Mouse (Mus musculus) gastrocnemius, postnatal 14 days (tissue): ENCODE measurements around the gene Lpcat1. TPM values are rescaled to one million over a fixed set of nuclear protein-coding genes. Genes with fewer than 3 reads are reported as not detected.
A peak's percentile ranks its signal among the peaks of the same experiment; 100 is the strongest.

Source experiments
- DNase-seq: peaks from one replicate; pipeline ENCODE4 v3.0.0; 2021; ENCODE audit warnings: mixed read lengths
- intact Hi-C: fragments of 180-260 bp; cut with DNase I; formaldehyde crosslinking; loops from one replicate; pipeline ENCODE4 v1.15.1; 2025; ENCODE audit warnings: low total_unique reads
- total RNA-seq, 2 experiments: library from RNA; stranded (reverse); gene quantifications; 2 replicates each; pipeline ENCODE4 v1.2.3; 2021

Gene Lpcat1
- total RNA-seq, 2 experiments from 2014 or later = 6.0 to 7.5 TPM

DNA sequence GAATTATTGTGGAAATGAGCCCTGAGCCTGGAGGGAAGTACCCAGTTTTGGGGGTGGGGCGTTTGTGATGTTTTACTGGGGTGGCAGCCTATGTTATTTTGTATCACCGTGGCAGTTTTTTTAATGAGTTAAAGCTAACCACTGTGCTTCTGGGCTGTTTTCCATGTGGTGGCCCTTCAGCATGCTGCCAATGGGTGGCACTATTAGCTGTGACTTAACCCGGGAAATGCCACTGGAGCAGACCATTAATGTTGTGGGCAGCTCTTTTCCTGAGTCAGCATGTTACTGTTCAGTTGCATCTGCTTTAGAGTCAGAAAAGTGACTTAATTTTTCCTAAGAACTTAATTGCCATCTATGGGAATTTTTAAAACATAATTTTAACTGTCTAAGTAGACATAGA, 5.5 kb downstream of the Lpcat1 start:
- no peak for DNase-seq
- intact Hi-C loops = no loop called here

DNA sequence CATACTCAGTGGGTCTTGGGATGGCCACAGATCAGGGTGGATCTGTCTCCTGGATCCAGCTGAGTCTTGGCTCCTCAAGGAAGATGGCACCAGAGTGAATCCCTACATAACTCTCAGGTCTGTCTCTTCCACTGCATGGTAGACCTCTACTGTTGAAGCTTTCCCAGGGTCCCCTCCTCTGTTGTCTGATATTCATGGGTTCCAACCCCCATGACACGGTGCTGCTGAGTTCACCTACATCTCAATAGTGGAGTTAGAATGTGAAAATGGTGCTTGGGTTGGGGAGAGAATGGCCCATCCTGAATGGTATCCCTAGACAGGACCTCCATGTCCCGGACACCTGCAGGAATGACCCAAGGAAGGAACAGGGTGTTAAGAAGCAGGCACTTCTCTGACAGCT, 6.7 kb downstream of the Lpcat1 start:
- intact Hi-C loops = no loop called here

DNA sequence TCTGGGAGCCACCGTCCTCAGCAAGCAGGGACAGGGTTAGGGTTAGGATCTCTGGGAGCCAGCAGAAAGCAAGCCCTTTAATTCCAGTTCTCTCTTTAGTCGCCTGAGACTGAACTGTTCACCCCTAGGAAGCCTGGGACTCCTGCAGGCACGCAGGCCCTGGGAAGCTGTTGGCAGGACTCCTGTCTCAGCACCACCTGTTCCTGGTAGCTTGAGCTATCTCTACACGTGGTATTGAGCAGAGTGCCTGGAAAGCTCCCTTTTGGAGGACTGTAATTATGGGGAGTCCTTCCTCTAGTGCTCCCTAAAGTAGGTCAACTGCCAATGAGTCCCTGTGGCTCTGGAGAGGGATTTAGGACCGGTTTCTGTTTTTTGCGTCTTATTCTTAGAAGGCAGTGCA, 7.2 kb downstream of the Lpcat1 start:
- peak; percentile 21 for DNase-seq
- intact Hi-C loops = no loop called here

More for the DNA sequence above, 6.7 kb downstream of the Lpcat1 start:
- DNase-seq = no peak

DNA sequence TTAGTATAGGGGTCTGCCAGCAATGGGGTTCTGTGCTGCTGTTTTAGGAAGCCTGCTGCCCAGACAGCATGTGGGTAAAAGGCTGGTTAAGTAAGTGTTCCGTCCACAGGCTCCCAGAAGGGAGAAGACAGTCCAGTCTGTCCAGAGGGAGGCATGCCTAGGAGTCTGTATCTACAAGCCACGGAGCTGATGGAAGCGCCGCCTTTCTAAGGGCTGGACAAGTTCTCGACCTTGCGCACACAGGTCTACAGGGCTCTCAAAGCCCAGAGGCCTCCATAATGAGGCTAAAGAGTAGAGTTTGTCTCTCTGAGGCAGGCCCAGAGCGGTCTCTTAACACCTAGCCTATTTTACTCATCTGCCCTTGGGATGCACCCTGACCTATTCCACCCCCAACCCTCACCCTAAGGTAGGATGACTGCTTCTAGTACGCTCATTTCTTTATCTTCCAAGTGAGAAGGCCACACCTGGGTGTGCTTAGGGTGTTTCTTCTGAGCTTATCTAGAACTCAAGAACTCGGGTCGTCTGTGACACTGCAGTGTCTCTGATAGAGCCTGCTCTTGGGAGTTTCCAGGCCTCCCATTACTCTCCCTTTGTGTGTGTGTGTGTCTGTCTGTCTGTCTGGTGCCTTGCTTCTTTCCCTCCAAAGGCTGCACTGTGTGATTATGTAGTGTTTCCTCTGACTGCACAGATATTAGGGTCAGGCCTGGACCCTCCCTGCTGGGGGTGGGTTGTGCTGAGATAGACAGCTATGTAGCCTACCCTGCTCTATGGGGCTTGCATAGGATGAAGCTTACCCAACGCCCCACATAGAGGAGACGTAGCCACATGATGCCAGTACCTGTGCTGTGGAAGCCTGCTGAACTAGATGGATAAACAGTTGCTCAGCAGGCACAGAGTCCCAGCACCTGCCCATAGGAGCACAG, 8.3 kb downstream of the Lpcat1 start:
- intact Hi-C loops = no loop called here
- no peak for DNase-seq

DNA sequence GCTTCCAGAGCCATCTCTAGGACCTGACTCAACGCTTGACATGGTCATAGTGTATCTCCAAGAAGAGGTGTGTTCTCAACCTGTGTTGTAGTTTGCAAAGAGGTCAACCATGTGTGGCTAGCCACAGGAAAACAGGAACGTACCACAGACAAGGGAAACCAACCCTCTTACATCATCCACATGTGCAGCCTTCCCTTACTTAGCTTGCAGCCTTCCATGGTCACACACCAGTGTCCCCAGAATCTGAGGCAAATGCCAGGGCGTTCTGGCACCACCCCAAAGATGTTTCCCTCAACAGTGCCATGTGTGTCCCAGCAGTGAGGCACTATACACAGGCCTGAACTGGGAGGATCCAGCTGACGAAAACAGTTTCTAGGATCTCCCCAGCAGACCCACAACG, 9.3 kb downstream of the Lpcat1 start:
- no peak for DNase-seq
- intact Hi-C loops = no loop called here

DNA sequence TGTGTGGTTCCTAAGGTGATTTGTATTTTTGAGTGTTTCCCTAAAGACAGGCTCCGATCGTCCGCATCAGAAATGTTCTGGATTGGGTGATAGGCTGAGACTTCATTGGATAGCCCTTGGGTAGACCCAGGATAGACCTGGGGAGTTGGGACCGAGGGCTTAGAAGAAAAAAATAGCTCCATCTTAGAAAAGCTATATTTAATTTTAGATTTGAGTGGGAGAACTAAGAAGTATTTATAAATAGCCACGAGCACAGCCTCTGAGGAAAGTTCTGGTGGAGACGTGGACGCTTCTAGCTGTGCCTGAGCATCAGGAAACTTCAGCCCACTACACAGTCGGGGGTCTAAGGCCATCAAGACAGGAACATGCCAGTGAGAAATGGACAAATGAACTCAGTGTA, 9.8 kb downstream of the Lpcat1 start:
- DNase-seq = no peak
- intact Hi-C loops = no loop called here

DNA sequence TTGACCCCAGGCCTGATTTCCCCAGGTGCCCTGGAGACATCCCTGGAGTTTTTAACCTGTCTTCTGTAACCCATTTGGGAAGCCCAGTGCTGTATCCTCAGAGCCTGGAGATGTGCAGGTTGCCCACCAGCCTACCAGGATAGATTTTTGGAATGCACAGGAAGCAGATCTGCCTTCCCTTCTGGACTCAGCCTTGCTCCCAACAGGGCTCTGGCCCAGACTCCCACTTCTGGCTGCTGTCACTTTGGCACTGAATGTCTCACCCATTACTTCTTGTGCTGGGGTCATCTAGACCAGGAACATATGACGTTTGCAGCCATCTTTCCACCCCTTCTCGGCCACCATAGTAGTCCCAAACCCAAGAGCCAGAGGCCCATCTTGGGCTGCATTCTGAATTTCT, 10.8 kb downstream of the Lpcat1 start:
- no peak for DNase-seq
- intact Hi-C loops = no loop called here

DNA sequence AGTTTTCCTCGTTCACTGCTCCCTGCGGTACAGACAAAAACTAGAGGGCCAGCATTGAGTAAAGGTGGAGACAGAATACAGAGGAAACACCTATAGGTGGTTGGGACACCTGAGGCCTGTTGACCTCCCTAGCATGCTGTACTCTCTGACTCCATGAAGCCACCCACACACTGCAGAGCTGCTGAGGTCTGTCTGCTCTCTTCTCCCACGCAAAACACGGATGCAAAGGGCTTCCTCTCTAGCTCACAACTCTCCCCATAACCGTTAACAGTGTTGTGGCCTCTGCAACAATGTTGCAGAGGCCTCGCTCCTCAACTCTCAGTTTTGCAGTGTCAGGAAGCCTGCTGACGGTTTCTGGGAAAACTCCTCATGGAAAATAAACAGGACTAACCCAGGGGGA, 15.5 kb downstream of the Lpcat1 start:
- DNase-seq = no peak
- intact Hi-C loops = no loop called here

DNA sequence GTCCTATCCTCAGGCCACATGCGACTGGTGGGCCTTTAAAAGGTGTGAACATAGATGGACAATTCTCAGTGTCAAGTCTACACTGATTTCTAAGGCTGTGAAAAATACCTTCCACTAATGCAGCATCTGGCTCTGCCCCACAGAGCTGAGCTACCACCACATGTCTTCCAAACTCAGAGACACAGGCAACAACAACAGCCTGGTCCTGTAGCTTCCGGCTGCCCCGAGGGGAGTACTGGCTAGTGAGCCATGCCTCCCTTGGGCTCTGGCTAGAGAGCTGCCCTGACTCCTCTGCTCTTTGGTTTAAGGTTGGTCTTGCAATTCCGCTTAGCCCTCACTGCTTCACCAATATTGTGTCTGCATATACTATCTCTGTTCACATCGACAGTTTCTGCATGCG, 16.3 kb downstream of the Lpcat1 start:
- no peak for DNase-seq

DNA sequence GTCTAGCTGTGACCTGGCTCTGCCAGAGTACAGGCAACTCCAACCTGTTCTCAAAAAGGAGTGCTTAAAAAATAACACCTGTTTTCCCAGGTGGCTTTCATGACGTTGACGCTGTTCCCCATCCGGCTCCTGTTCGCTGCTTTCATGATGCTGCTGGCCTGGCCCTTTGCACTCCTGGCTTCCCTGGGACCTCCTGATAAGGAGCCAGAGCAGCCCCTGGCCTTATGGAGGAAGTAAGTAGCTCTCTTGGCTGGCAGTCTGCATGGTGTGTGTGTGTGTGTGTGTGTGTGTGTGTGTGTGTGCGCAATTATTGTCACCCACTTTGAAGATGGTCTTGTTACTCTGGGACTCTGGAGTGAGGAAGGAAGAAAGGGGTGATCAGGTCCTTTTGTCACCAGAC, 17.2 kb downstream of the Lpcat1 start:
- intact Hi-C loops = no loop called here
- DNase-seq = no peak

More for the DNA sequence above, 16.3 kb downstream of the Lpcat1 start:
- intact Hi-C loops = no loop called here

DNA sequence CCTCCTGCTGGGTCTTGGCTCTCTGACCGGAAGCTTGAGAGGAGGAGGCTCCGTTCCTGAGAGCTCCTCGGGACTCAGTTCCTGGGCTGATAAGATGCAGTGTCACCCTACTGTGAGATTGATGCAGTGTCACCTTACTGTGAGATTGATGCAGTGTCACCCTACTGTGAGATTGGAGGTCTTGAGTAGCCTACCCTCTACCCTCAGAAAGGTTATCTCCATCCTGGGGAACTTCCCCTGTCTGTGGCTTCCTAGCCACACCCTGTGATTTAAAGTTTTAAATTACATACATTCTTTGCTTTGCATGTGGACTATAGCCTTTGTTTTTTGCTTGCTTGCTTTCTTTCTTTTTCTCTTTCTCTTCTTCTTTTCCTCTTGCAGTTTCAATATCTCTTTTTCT, 21.1 kb downstream of the Lpcat1 start:
- intact Hi-C loops = no loop called here
- no peak for DNase-seq

DNA sequence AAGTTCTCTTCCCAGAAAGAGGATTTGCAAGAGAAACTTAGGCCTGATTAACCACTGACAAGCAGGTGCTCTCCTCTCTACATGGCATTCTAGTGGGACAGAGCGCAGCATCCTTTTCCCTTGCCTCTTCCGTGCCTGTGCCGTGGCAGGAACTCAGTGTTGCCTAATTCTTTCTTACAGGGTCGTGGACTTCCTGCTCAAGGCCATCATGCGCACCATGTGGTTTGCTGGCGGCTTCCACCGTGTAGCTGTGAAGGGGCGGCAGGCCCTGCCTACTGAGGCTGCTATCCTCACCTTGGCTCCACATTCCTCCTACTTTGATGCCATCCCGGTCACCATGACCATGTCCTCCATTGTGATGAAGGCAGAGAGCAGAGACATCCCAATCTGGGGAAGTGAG, 21.7 kb downstream of the Lpcat1 start:
- intact Hi-C loops = no loop called here
- no peak for DNase-seq

DNA sequence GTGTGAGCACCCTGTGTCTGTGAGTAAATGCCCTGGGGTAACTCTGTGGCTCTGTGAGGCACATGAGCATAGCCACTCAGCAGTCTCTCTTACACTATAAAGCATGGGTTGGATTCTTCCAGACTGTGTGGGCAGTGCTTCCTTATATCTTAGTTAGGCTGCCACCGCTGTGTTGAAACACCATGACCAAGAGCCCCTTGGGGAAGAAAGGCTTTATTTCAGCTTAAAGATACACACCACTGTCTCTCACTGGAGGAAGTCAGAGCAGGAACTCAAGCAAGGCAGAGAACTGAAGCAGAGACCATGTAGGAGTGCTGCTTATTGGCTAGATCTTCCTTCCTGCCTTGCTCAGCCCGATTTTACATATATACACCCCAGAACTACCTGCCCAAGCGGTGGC, 23.0 kb downstream of the Lpcat1 start:
- intact Hi-C loops = no loop called here

DNA sequence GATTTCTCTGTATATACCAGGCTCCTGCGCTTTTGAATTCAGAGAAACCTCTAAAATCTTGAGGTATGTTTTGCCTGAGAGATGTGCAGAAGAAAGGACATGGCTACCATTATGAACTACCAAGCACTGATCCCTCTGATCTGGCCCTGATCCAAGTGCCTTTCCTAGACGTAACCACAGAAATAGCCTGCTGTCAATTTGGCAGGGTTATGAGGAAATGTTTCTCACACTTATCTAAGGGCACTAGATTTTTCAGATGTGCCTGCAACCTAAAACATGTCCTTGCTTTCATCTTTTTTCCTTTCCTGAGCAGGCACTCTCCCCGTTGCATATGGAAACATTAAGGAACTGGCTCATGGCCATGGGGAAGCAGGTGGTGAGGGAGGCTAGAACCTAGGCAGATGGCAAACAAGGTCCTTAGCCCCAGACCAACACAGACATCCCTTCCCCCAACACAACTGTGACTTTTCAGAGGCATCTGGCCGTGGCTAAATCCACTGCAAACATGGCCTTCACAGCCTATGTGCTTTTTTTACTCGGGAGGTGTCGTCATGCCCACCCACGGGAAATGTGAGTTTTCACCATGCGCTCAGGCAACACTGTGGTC, 23.7 kb downstream of the Lpcat1 start:
- DNase-seq = no peak
- intact Hi-C loops = no loop called here

More for the DNA sequence above, 23.0 kb downstream of the Lpcat1 start:
- DNase-seq = no peak

DNA sequence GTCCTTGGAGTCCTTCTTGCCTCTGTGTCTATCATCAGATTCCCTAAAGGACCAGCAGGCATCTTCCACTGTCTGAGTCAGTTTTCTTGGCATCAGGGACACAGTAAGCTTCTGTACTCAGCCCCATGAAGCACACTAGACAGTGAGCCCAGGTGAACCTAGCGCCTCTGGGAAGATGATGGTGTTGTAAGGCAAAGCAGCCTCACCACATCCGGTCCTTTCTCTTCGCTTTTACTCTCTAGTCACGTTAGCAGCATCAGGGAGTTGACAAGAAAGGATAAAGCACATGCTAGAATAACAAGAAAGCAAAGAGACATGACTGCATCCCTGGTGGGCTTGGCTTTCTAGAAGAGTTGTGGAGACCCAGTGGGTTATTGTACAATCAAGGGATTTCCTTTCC, 26.2 kb downstream of the Lpcat1 start:
- intact Hi-C loops = no loop called here
- no peak for DNase-seq

DNA sequence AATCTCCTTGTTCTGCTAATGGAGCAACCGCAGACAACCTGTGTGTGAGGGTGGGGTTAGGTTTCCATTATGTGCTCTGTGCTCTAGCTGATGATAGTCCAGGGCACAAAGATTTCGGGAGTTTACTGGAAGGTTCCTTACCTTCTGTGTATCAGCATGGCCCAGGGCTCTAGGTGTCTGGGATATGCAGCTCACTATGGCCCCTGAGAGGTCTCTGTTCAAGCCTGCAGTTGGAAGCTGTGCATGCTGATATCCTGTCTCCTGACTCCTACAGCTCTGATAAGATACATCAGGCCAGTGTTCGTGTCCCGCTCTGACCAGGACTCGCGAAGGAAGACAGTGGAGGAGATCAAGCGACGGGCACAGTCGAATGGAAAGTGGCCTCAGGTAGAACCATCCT, 27.5 kb downstream of the Lpcat1 start:
- intact Hi-C loops = no loop called here
- no peak for DNase-seq

DNA sequence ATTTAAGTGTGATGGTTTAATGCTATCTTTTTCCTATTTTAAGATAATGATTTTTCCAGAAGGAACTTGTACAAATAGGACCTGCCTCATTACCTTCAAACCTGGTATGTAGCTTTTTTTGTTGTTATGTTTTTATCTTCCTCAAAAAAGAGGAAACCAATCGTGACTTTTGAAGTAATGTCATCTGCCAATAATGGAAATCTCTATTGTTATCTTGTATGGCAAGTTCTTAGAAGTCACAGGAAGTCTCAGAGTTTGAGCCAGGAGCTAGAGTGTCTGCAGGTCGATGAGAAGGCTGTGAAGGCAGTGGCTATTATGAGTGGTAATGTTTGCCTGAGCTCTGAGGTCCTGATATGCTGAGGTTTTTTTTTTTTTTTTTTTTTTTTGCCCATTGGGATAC, 29.1 kb downstream of the Lpcat1 start:
- intact Hi-C loops = no loop called here
- no peak for DNase-seq

DNA sequence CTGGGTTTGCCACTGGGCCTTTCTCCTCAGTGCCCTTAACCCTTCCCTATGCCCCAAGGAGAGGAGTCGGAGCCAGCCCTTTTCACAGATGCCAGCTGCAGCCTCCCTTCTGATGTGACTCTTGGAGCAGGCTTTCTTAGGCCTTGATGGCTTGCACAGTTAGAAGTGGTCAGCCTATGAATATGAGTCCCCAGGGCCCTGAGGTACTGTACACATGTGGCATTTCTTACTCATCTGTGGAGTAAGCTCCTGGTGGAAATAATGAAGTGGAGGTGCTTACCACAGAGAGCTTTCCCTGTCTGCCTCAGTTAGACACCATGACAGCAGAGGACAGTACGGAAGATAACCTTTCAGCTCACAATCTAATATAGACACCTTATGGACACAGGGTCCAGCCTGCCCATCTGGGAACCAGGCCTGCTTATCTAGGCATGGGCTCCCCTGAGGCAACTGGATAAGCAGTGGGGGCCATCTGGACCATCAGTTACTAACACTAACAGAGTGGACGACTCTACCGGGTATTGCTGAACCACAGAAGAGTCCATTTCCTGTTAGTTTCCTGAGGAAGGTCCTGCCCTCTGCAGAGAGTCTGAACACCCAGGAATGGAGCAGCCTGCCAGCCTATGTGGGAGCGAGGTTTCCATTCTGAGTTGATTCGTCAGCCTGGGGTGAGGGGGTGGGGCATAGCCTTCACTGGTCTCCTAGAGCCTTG, 33.1 kb downstream of the Lpcat1 start:
- no peak for DNase-seq

DNA sequence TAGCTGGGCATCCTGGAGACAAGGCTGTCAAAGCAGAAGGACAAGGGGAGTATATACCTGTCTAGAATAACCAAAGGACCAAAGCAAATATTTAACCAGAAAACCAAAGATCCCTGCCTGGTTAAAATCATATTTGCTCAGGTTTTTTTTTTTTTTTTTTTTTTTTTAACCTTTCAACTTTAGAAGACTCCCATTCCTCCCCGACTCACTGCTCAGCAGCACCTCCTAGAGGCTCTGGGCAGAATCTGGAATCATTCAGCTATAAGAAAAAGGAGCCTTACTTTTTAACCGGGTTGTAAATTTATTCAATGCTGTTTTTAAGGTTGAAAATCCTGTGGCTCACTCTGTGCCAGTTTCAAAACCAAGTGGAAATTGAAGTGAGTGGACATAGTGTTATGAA, 35.7 kb downstream of the Lpcat1 start:
- DNase-seq = no peak

More for the DNA sequence above, 33.1 kb downstream of the Lpcat1 start:
- intact Hi-C loops = loop anchor here (5.0 kb wide), 1 partner anchor 33 kb away; the partner anchor contains the start of gene Lpcat1

More for the DNA sequence above, 35.7 kb downstream of the Lpcat1 start:
- intact Hi-C loops = loop anchor here (5.0 kb wide), 1 partner anchor 35 kb away; the partner anchor contains the start of gene Lpcat1
